Mouse (Mus musculus): ENCODE results near the gene 9530003J23Rik.
"Not testable (repeated sequence)": the region's sequence is repeated elsewhere in the genome, so short reads cannot be mapped to it uniquely, and the experiment has no call there.

9530003J23Rik gene

DNA sequence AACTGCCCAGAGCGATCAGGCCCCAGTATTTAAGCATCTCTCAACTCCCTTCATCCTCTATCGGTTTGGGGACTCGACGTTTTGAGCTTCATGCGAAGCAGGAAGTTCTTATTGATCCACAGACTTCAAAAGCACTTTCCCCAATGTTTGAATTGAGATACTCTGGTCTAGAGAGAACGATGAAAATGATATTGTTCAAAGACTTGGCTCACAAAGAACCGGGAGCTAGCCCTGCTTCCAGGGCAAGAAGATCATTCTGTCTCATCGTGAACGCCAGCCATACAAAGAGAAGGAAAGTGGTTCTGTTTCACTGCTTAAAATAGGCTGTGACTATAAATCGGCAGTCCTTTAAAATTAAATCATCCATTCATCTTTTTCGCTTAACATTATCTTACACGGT, at the start of gene 9530003J23Rik:
Gene 9530003J23Rik (minus strand): TSS at position 101 of the 400 bp plus-strand sequence.
- DNase-seq (ENCODE audit: low spot score in 2 of 2) = no peak

DNA sequence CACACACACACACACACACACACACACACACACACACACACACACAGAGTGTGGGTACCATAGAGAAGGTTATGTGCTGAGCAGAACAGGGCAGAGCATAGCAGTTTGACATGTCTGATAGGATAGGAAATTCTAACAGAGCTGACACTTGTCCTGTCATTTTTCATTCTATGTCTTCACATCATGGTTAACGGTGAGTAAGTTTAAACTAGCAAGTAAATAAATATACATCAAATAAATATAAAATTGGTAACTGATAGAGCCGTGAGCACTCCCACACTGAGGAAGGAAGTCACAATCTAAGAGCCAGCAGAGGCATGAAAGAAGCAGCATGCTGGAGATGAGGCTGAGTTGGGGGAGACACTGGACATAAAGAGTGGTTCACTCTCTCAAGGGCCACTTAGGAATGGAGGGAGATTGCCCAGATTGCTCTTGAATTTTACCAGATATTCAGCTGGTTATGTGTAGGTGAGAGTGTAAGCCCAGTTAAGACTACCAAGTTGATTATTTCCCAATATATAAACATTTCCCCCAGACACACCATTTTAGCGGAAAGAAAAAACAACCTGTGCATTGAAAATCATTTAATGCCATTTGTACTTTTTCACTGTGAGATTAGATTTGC, 48.8 kb upstream of the 9530003J23Rik start:
- DNase-seq (ENCODE audit: low spot score in 2 of 2) = no peak

DNA sequence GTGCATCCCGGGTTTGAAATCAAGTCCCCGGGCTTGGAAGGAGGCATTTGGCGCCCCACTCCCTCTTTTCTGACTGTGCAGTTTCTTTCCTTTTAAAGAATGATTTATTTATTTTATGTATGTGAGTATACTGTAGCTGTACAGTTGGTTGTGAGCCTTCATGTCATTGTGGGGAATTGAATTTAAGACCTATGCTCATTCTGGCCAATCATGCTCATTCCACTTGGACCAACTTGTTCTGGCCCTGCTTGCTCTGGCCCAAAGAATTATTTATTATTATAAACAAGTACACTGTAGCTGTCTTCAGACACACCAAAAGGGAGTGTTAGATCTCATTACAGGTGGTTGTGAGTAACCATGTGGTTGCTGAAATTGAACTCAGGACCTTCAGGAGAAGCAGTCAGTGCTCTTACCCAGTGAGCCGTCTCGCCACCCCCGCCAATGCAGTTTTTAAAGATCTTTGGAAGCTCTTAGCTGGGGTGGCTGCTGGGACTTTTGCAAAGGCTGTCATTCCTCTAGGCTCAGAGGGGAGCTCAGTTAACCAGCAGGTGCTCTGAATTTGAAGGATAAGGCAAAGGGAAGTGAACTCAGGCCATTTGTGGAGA, 48.0 kb upstream of the 9530003J23Rik start:
- DNase-seq (ENCODE audit: low spot score in 2 of 2) = no peak

DNA sequence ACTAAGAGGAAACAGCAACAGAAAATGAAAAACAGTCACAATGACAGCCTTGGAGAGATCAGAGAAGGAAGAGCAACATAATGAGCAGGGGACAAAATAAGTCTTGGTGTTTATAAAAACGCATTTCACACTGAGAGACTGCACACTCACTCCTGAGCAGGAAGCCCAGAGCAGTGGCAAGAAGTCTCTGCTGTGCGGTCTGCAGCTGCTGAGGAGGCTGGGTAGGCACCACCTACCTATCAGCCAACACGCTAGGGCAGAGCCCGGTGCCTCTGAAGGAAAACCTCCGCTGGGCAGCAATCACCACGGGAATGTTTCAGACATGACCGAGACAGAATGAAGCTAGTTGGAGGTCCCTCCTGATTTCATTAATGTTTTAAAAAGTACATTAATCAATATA, 47.1 kb upstream of the 9530003J23Rik start:
- DNase-seq (ENCODE audit: low spot score in 2 of 2) = not testable (repeated sequence)

DNA sequence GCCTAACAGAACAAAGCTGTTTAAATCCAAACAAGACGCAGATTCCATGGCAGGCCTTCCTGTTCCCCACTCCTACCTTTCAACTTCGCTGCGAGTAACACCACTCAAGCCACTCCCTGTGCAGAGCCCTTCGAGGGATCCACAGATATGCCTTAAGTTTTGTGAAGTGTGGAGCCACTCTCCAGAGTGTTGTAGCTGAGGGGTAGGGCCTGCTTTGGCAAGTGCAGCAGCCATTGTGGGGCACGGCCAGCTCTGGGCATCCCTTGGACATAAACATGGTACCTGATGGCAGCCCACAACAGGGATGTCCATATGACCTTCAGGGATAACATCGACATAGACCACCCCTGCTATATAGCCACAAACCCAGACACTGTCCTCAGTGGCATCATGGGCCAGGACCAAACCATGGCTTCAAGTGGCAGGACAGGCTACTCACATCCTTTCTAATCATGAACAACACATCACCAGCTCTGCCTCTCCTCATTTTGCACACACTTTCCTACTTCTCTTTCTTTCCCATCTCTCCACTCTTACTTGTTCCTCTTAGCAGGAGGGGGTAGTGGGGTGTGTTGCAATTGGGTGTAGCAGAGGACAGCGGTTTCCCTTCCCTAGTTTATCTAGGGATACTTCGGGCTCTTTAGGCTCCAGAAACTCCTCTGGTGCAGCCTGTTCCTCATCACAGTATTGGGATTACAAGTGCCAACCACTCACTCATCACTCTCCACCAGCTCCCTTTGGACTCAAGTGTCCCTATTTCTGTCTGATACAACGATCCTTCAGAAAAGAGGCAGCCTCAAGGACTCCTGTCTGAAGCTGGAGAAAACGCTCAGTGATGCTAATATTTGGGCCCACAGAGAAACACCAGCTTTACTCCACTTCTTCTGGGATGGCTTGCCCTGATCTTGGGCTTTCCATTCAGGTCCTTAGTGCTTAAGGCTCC, 46.3 kb upstream of the 9530003J23Rik start:
- no peak for DNase-seq (ENCODE audit: low spot score in 2 of 2)

GRCm38 (mm10) chr10:117283871-117284577, 45.5 kb upstream of the 9530003J23Rik start:
- DNase-seq (ENCODE audit: low spot score in 2 of 2) = no peak

DNA sequence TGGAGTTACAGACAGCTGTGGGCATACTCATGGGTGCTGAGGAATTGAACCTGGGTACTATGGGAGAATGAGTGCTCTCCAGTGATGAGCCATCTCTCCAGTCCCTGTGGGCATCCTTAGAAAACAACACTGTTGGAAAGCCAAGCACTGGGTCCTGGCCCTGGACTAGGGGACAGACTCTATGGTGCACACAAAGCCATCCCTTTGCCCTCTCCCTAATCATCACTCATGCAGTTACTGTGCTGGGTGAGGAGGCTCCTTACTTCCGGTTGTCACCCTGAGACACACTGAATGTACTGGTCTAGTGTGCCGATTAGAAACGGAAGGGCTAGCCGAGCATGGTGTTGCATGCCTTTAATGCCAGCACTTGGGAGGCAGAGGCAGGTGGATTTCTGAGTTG, 44.7 kb upstream of the 9530003J23Rik start:
- DNase-seq (ENCODE audit: low spot score in 2 of 2) = not testable (repeated sequence)

- no peak for DNase-seq (ENCODE audit: low spot score in 2 of 2)
These were observed 44.0 kb upstream of the 9530003J23Rik start for GRCm38 (mm10) chr10:117282551-117282950.

- no peak for DNase-seq (ENCODE audit: low spot score in 2 of 2)
These were observed 43.5 kb upstream of the 9530003J23Rik start, which contains the start of gene Lyz2 for GRCm38 (mm10) chr10:117282049-117282448. Gene Lyz2 (minus strand): TSS chr10:117282321.

- DNase-seq (ENCODE audit: low spot score in 2 of 2) = no peak
These were observed 42.9 kb upstream of the 9530003J23Rik start for GRCm38 (mm10) chr10:117281381-117281920.

DNA sequence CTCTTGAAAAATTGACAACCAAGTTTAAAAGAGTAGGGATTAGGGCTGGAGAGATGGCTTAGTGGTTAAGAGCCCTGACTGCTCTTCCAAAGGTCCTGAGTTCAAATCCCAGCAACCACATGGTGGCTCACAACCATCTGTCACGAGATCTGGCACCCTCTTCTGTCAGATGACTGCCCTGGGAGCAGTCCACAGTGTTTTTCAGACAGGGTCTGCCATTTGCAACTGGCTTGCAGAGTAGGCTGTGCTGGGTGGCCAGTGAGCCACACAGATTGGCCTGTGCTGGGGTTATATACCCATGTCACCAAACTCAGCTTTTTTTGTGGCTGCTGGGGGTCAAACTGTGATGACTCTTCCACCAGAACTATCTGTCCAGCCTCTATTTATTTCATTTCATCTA, 41.5 kb upstream of the 9530003J23Rik start:
- DNase-seq (ENCODE audit: low spot score in 2 of 2) = no peak

GRCm38 (mm10) chr10:117278510-117278909, 40.0 kb upstream of the 9530003J23Rik start:
- not testable (repeated sequence) for DNase-seq (ENCODE audit: low spot score in 2 of 2)

DNA sequence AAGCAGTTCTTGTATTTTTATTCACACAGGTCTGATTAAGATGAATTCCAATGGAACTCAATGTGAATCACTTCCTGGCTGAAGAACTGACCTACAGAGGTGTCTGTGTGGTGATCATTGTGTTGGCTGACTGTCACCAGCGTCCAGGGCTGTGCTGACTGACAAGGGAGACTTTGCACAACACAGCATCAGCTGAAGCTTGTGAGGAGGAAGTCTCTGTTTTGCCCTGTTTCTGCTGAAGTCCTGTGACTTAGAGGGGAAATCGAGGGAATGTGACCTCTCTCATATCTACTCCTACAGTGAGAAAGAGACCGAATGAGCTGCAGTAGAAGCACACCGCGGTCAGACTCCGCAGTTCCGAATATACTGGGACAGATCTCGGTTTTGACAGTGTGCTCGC, 39.3 kb upstream of the 9530003J23Rik start:
- not testable (repeated sequence) for DNase-seq (ENCODE audit: low spot score in 2 of 2)

GRCm38 (mm10) chr10:117275681-117276369, 37.3 kb upstream of the 9530003J23Rik start:
- DNase-seq (ENCODE audit: low spot score in 2 of 2) = no peak

- DNase-seq (ENCODE audit: low spot score in 2 of 2) = not testable (repeated sequence)
These were observed 36.1 kb upstream of the 9530003J23Rik start for GRCm38 (mm10) chr10:117274645-117275044.

GRCm38 (mm10) chr10:117272023-117272422, 33.5 kb upstream of the 9530003J23Rik start:
- DNase-seq (ENCODE audit: low spot score in 2 of 2) = no peak

DNA sequence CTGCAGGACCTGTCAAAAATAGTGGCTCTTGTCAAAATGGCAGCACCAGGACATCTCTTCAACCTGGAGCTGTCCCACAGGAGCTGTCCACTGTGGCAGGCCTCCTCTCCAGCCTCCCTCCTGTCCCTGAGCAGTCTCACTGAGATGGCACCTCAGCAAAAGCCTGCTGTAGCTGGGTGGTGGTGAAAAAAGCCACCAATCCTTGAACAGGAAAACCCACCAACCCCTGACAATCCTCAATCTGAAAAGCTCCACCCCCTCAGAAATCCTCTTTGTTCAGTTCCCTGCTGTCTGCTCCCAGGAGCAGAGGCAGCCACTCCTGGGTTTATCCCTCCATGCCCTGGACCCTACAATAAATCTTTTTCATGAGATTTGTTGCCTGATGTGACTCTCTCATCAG, 21.4 kb upstream of the 9530003J23Rik start:
- DNase-seq (ENCODE audit: low spot score in 2 of 2) = no peak

DNA sequence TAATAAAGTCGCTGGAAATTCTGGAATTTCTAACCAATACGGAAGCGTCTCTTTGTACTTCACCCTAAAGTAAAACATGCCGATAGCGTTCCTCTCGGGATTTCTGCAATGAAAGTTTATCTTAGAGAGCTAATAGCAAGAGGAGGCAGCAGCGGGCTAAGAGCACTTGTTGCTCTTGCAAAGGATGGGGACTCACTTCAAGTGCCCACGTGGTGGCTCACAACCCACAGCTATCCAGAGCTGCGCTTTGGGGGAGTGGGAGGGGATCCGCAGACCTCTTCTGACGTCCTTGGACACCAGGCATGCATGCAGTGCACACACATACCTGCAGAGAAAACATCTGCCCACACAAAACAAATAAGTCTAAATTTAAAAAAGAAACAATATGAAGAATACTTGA, 2.6 kb downstream of the 9530003J23Rik start:
- no peak for DNase-seq (ENCODE audit: low spot score in 2 of 2)

DNA sequence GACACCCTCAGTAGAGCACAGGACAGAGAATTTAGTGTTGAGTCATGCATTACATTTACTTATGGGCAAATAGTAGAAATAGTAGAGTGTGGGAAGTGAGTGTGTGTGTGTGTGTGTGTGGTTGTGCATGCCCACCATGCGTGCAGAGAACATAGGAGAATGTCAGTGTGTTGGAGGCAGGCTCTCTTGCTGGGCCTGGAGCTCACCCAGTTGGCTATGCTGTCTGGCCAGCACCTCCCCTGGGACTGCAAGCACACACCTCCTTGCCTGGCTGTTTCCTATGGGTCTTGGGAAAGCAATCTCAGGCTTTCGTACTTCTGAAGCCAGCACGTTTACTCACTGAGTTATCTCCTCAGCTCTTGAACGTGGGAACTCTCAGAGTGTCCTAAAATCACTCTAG, 3.7 kb downstream of the 9530003J23Rik start:
- DNase-seq (ENCODE audit: low spot score in 2 of 2) = no peak

- DNase-seq (ENCODE audit: low spot score in 2 of 2) = no peak
These were observed 8.7 kb downstream of the 9530003J23Rik start for GRCm38 (mm10) chr10:117229826-117230225.

DNA sequence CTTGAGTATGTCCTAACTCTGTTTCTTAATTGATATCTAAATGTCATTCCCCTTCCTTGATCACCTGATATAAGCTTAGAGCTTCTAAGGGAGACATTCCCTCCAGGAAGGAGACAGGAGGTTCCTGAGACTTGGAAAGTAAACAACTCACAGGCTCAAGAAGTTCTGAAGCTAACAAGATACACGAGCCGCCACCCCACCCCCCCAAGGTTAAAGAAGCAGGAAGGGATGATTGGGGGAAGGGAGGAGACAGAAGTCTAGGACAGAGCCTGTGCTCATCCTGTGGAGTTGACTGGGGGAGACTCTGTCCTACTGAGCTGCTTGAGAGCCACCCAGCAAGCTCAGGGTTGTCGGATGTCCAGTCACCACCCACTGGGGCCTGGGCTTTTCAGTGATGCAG, 12.5 kb downstream of the 9530003J23Rik start:
- DNase-seq (ENCODE audit: low spot score in 2 of 2) = no peak

Data from frontal cortex, postnatal 25 days (tissue).